Mouse (Mus musculus) ovary, adult 18-20 months (tissue): ENCODE measurements around the gene Mapk13.
"Not testable (repeated sequence)": the region's sequence is repeated elsewhere in the genome, so short reads cannot be mapped to it uniquely, and the experiment has no call there.

Experiments
- DNase-seq: peaks from one replicate; pipeline ENCODE4 v3.0.0; 2022; ENCODE audit warnings: low spot score, mixed read lengths

Gene Mapk13

DNA sequence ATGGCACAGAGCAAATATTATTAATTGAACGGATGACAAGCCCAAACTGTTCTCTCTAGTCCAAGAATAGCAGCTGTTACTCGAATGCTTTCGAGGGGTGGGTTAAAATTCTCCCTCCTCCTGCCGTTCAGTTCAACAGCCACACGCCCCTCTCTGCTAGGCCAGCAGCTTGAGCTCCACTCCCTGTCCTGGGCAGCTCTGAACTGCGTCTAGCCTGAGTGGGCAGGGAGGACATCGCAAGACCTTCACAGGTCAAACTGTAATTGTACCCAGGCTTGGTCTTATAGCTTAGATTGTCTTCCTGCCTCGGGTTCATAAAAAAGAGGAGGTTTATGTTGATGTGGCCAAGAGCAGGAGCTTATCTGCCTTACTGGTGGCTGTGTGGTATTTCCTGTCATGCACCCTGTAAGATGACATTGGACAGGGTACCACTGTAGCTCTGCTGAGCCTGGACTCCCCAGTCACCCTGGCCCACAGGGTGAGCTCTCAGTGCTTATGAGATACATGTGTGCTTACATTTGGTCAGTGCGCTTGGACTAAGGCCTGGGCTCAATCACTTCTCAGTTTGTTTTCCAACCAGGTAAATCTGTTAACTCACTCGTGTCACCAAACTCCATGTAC, 46.4 kb downstream of the Mapk13 start:
- no peak for DNase-seq

DNA sequence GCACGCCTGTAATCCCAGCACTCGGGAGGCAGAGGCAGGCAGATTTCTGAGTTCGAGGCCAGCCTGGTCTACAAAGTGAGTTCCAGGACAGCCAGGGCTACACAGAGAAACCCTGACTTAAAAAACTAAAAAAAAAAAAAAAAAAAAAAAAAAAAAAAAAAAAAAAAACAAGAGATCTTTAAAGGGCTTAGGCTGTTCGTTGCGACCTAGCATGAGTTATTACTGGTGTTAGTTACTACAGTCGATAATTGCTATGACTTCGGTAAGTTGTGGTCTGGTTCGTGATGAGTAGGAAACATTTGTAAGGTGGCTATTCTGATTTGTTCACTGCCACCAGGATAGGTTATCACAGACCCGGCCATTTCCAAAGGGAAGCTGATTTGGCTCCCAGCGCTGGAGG, 47.2 kb downstream of the Mapk13 start:
- DNase-seq: not testable (repeated sequence)

DNA sequence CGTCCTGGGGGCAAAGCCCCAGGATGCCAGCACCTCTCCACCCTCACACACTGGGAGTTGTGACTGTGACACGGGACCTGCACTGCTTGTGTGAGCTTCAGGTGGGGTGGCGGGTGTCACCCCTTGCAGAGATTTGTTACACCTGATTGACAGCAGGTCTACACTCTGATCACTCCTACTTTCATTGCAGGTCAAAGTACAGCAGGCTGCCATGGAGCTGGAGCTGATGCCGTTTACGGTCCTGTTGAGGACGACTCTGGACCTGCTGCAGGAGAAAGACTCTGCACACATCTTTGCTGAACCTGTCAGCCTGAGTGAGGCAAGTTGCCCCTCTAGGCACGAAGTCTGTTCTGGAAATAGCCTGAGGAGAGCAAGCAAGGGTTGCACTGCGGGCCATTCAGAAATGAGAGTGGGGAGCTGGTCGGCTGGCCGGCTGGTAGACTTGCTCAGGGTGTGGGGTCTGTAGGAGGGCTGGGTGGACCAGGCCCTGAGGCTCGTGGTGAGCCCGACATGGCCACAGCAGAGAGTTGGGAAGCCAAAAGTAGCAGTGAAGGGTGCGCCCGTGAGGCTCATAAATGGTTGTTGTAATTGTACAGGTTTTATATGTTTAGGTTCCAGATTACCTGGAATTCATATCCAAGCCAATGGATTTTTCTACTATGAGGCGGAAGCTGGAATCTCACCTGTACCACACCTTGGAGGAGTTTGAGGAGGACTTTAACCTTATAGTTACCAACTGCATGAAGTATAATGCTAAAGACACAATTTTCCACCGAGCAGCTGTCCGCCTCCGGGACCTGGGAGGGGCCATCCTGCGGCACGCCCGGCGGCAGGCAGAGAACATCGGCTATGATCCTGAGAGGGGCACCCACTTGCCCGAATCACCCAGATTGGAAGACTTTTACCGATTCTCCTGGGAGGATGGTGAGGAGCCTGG, 48.0 kb downstream of the Mapk13 start:
- no peak for DNase-seq

DNA sequence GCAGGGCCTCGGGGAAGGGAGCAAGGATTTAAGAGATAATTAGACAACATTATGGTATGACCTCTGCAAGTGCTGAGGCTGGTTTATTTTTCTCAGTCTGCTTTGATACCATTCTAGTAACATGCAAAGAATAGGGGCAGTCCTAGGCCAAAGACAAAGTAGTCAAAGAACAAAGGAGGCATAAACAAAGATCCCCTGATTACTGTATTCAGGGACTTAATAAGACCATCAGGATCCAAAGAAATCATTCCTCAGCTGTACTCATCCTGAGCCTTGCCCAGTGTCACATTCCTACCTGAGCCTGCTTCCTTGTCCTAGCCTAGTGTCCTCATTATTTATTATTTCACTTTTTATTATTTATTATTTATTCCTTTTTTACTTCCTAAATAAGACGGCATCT, 51.1 kb downstream of the Mapk13 start:
- no peak for DNase-seq

DNA sequence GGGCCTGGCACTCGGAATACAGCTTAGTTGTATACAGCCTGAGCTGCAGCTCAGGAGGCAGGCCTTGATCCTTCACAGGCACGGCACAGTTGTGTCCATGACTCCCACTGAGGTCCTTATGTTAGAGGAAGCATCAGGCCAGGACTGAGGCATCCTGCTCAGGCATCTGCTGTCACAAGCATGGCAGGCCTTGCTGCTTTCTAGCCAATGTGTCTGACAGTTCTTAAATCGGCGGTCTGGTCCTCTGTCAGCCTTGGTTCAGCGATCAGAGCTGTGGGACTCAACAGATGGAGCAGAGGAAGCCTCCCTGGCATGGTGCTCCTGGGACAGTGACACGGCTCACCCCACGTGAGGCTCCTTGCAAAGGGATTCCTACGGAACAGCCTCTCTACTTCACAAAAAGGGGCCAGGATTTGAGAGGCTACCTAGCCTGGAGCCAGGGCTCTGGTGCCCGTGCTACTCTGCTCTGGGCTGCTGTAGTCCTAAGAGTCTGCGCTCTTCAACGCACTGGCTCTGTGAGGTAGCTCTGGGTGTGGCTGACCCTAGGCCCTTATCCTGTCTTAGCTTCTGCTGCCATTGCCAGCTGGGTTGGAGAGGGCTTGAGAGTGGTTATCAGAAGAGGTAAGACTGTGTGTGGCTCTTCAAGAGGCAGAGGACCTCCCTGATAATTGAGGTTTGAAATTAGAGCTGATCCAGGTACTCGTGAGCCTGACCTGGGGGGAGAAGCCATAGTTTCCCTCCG, 54.1 kb downstream of the Mapk13 start:
- DNase-seq: no peak

DNA sequence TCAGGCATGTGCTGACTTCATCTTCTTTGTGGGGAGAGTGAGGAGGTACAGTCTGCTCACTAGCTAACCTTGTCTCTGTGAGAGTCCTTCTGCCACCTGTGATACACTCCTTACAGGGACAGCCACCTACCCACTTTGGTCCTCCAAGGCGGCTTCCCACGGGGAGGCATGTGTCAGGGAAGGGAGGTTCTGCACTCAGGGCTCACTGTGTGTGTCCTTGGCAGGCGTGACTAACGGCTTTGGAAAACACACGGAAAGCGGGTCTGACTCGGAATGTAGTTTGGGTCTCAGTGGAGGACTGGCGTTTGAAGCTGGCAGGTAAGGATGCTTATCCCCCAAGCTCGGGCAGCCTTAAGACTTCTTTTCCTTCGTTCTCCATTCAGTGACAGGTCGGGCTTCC, 54.7 kb downstream of the Mapk13 start:
- DNase-seq: no peak

DNA sequence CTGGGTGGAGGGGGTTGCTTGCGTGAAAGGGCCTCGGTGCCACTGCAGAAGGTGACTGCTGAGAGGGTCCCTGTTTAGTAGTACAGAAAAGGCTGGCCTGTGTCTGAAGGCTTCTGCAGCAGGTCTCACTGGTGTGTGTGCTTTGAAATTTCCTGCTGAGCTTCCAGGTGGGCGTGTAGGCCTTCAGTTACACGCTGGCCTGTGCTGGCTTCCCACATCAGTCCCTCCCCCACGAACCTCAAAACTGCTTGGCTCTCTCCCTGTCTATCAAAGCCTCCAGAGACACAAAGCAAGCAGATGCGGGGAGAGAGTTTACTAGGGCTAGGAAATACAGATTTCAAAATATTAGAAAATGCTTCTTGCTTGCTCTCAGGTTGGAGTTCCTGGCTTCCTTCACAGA, 55.8 kb downstream of the Mapk13 start:
- DNase-seq: no peak

DNA sequence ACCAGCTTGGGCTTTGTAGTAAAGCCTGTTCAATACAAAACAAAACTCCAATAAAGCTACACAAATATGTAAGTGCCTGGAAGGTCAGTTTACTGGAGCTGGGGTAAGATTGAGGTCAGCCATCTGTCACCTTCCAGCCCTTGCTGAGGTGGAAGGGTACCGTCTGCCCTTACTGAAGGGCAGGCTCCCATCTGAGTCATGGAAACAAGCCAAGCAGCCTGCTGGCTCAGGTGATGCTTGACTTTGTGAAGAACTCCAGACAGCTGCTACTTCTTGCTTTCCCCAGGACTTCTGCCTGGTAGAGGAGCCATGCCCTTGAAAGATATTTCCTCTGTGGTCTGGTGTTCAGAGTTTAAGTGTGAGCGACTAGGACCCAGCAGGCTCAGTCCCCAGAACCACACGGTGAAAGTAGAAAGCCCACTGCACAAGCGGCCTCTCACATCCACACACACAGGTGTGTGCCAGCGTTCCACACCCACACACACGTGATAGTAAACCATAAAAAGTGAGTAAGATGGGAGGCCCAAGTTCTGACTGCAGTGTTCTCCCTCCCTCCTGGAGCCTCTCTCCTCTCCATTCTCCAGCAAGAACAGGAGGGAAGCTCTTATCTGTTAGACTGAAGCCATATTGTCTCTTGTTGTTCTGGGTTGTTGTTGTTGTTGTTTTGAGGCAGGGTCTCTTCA, 56.4 kb downstream of the Mapk13 start:
- DNase-seq: no peak

DNA sequence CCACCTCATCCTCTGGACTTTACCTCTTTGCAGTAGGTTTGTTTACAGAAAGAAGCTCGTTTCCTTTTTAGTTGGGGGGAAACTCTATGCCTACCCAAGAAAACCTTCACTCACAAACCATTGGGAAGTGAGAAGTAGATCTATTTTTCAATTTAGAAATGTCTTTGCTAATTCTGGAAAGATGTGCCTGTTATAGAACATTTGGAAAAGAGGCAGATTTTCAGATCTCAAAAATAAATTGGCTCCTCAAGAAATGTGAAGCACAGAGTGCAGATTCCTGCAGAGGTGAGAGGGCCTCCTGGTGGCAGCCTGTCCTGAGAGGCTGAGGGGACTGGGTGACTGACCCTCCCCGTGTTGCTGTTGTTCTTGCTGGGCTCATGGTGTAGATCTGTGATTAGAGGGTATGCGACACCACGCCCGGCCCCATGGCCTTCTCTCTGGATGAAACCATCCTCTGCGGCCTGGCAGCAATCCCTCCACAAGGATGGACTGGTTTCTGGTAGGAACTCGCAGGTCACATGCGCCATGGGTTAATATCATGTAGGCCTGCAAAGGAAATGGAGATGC, 58.7 kb downstream of the Mapk13 start:
- DNase-seq: no peak

DNA sequence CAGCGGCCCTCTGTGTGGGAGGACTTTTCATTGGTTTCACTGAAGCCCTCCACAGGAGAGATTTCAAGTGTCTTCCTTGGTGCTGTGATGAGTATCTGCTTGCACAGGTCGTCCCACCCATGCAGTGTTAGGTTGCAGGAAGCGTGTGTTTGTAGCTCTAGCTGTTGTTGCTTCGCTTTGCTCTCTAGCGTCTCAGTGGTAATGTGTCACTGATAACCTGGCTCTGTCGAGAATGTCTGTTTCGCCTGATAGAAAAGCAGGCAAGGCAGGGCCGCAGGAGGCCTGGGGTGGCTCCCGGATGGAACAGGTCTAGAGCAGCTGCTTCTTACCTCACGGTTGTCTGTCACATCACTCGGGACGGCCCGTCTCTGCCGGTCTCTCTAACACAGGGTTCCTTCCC, 60.0 kb downstream of the Mapk13 start:
- DNase-seq: no peak
